Mouse (Mus musculus): Measurements from ENCODE around the gene Gm10553. TPM values are rescaled to one million over a fixed set of nuclear protein-coding genes. Genes with fewer than 3 reads are reported as not detected.
"Not testable (repeated sequence)": the region's sequence is repeated elsewhere in the genome, so short reads cannot be mapped to it uniquely, and the experiment has no call there.

The Gm10553 gene
- polyA plus RNA-seq (2012; ENCODE audit: insufficient read depth, insufficient read length, missing spikeins), result not detected in 2 replicates

GRCm38 (mm10) chr1:85099864-85100263, at the start of gene Gm10553:
Gene Gm10553 (plus strand): TSS chr1:85100164.
- H3K4me3 ChIP-seq (ENCODE audit: insufficient read depth, low read depth, low read length); H3K4me1 ChIP-seq (ENCODE audit: control insufficient read depth, insufficient read depth, insufficient read length, low read length); H3K27ac ChIP-seq (replicated peaks; ENCODE audit: low read depth, low read length): not testable (repeated sequence)

GRCm38 (mm10) chr1:85071690-85072089, 28.3 kb upstream of the Gm10553 start:
- H3K4me1 ChIP-seq (ENCODE audit: control insufficient read depth, insufficient read depth, insufficient read length, low read length); H3K4me3 ChIP-seq (ENCODE audit: insufficient read depth, low read depth, low read length); H3K27ac ChIP-seq (replicated peaks; ENCODE audit: low read depth, low read length): not testable (repeated sequence)

GRCm38 (mm10) chr1:85073099-85073498, 26.9 kb upstream of the Gm10553 start:
- H3K4me3 ChIP-seq (ENCODE audit: insufficient read depth, low read depth, low read length); H3K4me1 ChIP-seq (ENCODE audit: control insufficient read depth, insufficient read depth, insufficient read length, low read length); H3K27ac ChIP-seq (replicated peaks; ENCODE audit: low read depth, low read length): not testable (repeated sequence)

- H3K4me3 ChIP-seq (ENCODE audit: insufficient read depth, low read depth, low read length); H3K4me1 ChIP-seq (ENCODE audit: control insufficient read depth, insufficient read depth, insufficient read length, low read length); H3K27ac ChIP-seq (replicated peaks; ENCODE audit: low read depth, low read length): not testable (repeated sequence)
Measured at GRCm38 (mm10) chr1:85084803-85085202, 15.2 kb upstream of the Gm10553 start.

DNA sequence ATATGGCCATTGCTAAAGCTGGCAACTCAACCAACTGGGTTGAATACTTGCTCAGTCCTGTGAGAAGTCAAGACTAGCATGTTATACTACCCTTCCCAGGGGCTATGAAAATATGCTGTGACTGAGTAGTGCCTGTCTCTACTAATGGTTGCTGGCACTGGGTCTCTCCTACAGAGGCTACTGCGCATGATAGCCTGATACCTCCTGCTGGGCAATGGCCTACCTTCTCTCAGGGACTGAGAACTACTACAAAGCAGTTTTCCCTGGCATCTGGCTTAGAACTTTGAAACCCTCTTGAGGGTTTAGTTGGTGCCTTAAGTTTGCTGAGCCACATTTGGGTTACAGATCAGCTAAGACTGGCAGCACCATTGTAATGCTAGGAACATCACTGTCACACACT, 13.8 kb upstream of the Gm10553 start:
- not testable (repeated sequence) for H3K27ac ChIP-seq (replicated peaks; ENCODE audit: low read depth, low read length); H3K4me3 ChIP-seq (ENCODE audit: insufficient read depth, low read depth, low read length); H3K4me1 ChIP-seq (ENCODE audit: control insufficient read depth, insufficient read depth, insufficient read length, low read length)

DNA sequence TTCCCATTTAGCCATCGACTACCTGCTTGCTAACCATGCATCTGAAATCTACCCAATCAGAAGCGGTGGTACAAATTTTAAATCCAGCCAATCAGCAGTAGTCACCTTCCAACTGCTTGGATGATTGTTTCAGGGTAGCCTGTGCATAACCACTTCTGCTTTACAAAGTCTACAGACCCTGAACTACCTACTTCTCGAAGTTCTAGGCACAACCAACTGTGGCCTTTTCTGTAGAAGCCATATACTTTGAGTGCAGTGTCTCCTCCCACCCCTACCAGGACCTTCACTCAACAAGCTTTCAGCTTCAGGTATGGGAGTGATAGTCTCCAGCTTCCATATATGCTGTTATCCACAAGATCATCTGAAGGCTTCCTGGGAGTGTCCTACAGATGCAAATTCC, 7.8 kb upstream of the Gm10553 start:
- H3K27ac ChIP-seq (replicated peaks; ENCODE audit: low read depth, low read length); H3K4me1 ChIP-seq (ENCODE audit: control insufficient read depth, insufficient read depth, insufficient read length, low read length); H3K4me3 ChIP-seq (ENCODE audit: insufficient read depth, low read depth, low read length): not testable (repeated sequence)

GRCm38 (mm10) chr1:85093011-85093572, 6.9 kb upstream of the Gm10553 start:
- not testable (repeated sequence) for H3K4me3 ChIP-seq (ENCODE audit: insufficient read depth, low read depth, low read length); H3K27ac ChIP-seq (replicated peaks; ENCODE audit: low read depth, low read length); H3K4me1 ChIP-seq (ENCODE audit: control insufficient read depth, insufficient read depth, insufficient read length, low read length)

DNA sequence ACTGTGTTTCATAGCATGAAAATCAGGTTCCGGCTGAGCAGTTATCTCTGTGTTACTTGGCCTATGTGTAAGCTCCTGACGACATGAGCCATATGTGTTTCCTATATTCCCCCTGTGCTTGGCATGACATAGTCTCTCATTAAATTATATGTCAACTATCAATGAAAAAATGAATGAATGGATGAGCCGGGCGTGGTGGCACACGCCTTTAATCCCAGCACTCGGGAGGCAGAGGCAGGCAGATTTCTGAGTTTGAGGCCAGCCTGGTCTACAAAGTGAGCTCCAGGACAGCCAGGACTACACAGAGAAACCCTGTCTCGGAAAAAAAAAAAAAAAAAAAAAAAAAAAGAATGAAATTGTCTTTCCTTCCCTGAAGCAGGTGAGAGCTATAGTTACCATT, 883 bp upstream of the Gm10553 start:
- not testable (repeated sequence) for H3K4me3 ChIP-seq (ENCODE audit: insufficient read depth, low read depth, low read length); H3K4me1 ChIP-seq (ENCODE audit: control insufficient read depth, insufficient read depth, insufficient read length, low read length); H3K27ac ChIP-seq (replicated peaks; ENCODE audit: low read depth, low read length)

- not testable (repeated sequence) for H3K4me1 ChIP-seq (ENCODE audit: control insufficient read depth, insufficient read depth, insufficient read length, low read length); H3K27ac ChIP-seq (replicated peaks; ENCODE audit: low read depth, low read length); H3K4me3 ChIP-seq (ENCODE audit: insufficient read depth, low read depth, low read length)
Measured at GRCm38 (mm10) chr1:85101754-85102153, 1.8 kb downstream of the Gm10553 start.

DNA sequence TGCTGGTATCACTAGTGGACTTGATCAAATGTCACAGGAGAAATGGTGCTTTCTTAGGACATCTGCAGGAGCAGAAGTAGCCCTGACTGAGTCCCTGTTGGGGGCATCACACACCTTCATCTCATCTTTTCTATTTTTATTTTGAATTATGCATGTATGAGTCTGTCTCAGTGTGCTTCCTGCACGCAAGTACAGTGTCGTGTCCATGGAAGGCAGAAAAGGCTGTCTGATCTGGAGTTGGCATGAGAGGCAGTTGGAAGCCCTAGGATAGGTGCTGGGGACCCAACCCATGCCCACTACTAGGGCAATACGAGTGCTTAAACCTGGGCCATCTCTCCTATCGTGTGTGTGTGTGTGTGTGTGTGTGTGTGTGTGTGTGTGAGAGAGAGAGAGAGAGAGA, 5.4 kb downstream of the Gm10553 start:
- H3K4me1 ChIP-seq (ENCODE audit: control insufficient read depth, insufficient read depth, insufficient read length, low read length); H3K4me3 ChIP-seq (ENCODE audit: insufficient read depth, low read depth, low read length); H3K27ac ChIP-seq (replicated peaks; ENCODE audit: low read depth, low read length): not testable (repeated sequence)

GRCm38 (mm10) chr1:85106013-85106412, 6.0 kb downstream of the Gm10553 start:
- not testable (repeated sequence) for H3K4me3 ChIP-seq (ENCODE audit: insufficient read depth, low read depth, low read length); H3K27ac ChIP-seq (replicated peaks; ENCODE audit: low read depth, low read length); H3K4me1 ChIP-seq (ENCODE audit: control insufficient read depth, insufficient read depth, insufficient read length, low read length)

- H3K27ac ChIP-seq (replicated peaks; ENCODE audit: low read depth, low read length); H3K4me3 ChIP-seq (ENCODE audit: insufficient read depth, low read depth, low read length); H3K4me1 ChIP-seq (ENCODE audit: control insufficient read depth, insufficient read depth, insufficient read length, low read length): not testable (repeated sequence)
Measured at GRCm38 (mm10) chr1:85109753-85110152, 9.8 kb downstream of the Gm10553 start, which contains the start of gene A530032D15Rik. Gene A530032D15Rik (minus strand): TSS chr1:85109853.

DNA sequence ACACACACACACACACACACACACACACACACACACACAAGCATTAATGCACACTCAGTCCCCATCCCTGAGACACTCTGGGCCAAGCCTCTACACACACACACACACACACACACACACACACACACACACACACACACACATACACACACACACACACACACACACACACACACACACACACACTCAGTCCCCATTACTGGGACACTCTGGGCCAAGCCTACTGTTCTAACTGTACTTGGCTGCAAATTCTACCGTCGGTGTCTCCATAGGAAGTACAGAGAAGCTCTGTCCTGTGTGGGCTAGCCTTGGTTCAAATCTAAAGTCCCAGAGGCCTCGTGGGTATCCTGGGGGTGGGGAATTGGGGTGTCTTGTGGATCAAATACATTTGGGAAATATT, 10.9 kb downstream of the Gm10553 start:
- not testable (repeated sequence) for H3K4me1 ChIP-seq (ENCODE audit: control insufficient read depth, insufficient read depth, insufficient read length, low read length); H3K27ac ChIP-seq (replicated peaks; ENCODE audit: low read depth, low read length)

GRCm38 (mm10) chr1:85111572-85111971, 11.6 kb downstream of the Gm10553 start:
- not testable (repeated sequence) for H3K4me3 ChIP-seq (ENCODE audit: insufficient read depth, low read depth, low read length); H3K4me1 ChIP-seq (ENCODE audit: control insufficient read depth, insufficient read depth, insufficient read length, low read length); H3K27ac ChIP-seq (replicated peaks; ENCODE audit: low read depth, low read length)

More for the DNA sequence above, 10.9 kb downstream of the Gm10553 start:
- H3K4me3 ChIP-seq (ENCODE audit: insufficient read depth, low read depth, low read length), result not testable (repeated sequence)

DNA sequence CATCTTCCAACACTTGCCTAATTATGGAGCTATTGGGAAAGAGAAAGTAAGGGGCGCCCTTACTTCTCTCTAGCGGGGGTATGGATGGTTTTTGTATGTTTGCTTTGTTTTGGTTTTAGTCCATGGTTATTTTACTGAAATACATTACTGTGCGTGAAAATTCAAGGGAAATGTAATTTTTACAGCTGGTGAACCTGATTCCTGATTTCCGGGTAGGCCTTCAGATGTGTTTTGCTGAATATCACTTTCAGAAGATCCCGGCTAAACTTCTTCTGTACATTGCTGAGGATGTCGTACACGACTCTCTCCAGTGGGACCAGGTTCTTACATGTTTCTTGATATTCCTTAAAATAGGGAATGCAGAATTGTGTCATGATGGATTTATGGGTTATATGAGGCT, 12.3 kb downstream of the Gm10553 start:
- not testable (repeated sequence) for H3K4me1 ChIP-seq (ENCODE audit: control insufficient read depth, insufficient read depth, insufficient read length, low read length); H3K27ac ChIP-seq (replicated peaks; ENCODE audit: low read depth, low read length); H3K4me3 ChIP-seq (ENCODE audit: insufficient read depth, low read depth, low read length)

- not testable (repeated sequence) for H3K27ac ChIP-seq (replicated peaks; ENCODE audit: low read depth, low read length); H3K4me3 ChIP-seq (ENCODE audit: insufficient read depth, low read depth, low read length); H3K4me1 ChIP-seq (ENCODE audit: control insufficient read depth, insufficient read depth, insufficient read length, low read length)
Measured at GRCm38 (mm10) chr1:85112889-85113288, 12.9 kb downstream of the Gm10553 start.

DNA sequence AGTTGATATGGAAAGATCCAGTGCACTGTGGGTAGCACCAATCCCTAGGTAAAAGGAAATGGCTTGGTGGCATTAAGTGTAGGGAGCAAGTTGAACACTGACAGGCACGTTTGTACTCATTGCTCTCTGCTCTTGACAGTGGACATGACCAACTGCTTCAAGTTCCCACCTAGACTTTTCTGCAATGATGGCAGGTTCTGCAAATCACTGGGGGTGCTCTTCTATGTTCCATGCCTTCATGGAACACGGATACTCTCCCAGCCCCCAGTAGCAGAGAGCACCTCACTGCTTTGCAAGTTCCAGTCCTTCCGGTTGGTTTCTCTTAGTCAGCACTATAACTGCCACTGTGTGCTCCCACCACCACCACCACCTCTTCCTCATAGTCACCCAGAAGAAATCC, 14.1 kb downstream of the Gm10553 start:
- not testable (repeated sequence) for H3K4me1 ChIP-seq (ENCODE audit: control insufficient read depth, insufficient read depth, insufficient read length, low read length); H3K4me3 ChIP-seq (ENCODE audit: insufficient read depth, low read depth, low read length); H3K27ac ChIP-seq (replicated peaks; ENCODE audit: low read depth, low read length)
